Mouse (Mus musculus) embryonic fibroblast, embryonic 13.5 days (primary cell): ENCODE measurements around the gene 2310011J03Rik.

ENCODE experiments used
- CTCF ChIP-seq: IDR thresholded peaks from 2 replicates; pipeline ENCODE4 v1.5.1; 2011; ENCODE audit warnings: mild to moderate bottlenecking, control low read depth, low read length, moderate library complexity, borderline replicate concordance; ENCODE audit not compliant: insufficient read depth
- POLR2A ChIP-seq: IDR thresholded peaks from 2 replicates; pipeline ENCODE4 v1.6.1; 2011; ENCODE audit warnings: low read depth, mild to moderate bottlenecking, control low read depth, low read length, moderate library complexity

DNA sequence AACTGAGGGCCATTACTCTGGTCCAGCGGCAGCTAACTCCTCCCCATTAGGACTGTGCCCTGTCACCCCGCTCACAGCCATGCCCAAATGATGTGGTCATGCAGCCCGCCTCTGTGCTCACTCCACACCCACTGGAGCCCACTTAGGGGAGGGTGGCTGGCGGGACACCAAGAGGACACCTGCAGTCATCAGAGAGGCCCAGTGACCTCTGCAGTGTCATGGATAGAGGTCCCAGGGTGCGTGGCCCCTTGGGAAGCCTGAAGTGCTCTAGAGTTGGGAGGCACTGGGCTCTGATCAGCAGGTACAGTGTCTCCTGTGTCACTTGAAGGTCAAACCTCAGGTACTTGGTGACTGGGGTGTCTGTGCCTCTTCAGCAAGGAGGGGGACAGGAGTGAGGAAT lies 23.5 kb downstream of the 2310011J03Rik start:
- TF ChIP-seq POLR2A (no peak), CTCF (no peak)
